ENCODE assay signal across 8 mouse cellular contexts in the genomic region with DNA sequence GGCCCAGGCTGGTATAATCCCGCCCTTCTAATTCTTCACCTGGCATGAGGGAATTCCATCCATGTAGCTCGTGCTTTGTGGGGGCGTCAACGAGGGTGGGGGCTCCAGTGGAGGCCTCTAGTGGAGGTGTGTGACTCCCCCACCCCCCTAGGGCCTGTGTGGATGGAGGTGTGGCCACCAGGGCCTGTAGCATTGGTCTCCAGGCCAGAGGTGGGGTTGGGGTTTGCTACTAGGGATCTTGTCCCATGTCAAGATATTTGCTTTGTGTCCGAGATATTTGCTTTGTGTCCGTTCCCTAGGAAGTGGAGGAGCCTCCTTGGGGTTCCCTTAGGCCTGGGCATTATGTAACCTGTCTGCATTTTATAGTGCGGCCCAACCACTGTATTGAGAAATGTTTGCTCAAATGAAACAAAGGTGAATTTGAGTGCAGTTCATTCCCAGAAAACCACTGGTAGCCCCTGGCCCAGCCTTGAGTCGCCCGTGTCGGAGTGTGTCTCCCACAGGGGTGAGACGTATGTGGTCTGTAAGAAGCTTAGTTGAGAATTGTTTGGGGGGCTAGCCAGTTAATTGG. TPM values are rescaled to one million over a fixed set of nuclear protein-coding genes. Genes with fewer than 3 reads are reported as not detected.
A peak's percentile ranks its signal among the peaks of the same experiment; 100 is the strongest.
DNase-seq lines count a peak whose midpoint lies in the region; ATAC-seq and TF ChIP-seq lines count a peak whose summit lies in the region.

No protein-coding gene starts in this region.

- DNase-seq in forebrain, embryonic 10.5 days (ENCODE audit: extremely low spot score, low spot score) = no peak
- DNase-seq in kidney, postnatal 0 days (ENCODE audit: low spot score) = no peak
- peak; percentile 79 for DNase-seq in lung, postnatal 25 days (ENCODE audit: low spot score)
- DNase-seq in layer of hippocampus, postnatal 36 days = no peak
- no peak for DNase-seq in frontal cortex, postnatal 14 days (ENCODE audit: low spot score in 2 of 2)

- ATAC-seq in megakaryocyte, adult 5-6 weeks (ENCODE audit: poor library complexity, severe bottlenecking) = no peak
- ATAC-seq in kidney, postnatal 0 days (replicated peaks; ENCODE audit: low FRiP score, low read depth) = no peak
- no peak for ATAC-seq in megakaryocyte progenitor cell, adult 5-6 weeks (replicated peaks; ENCODE audit: poor library complexity)

- H3K36me3 ChIP-seq in megakaryocyte, embryonic 14.5 days (replicated peaks; ENCODE audit: low read length) = peaks cover 40% of the 10 kb centered on the region
- H3K36me3 ChIP-seq in forebrain, embryonic 10.5 days (replicated peaks) = peaks cover 8% of the 10 kb centered on the region
- H3K36me3 ChIP-seq in kidney, postnatal 0 days (ENCODE audit: insufficient read depth, low read length) = no peaks in the 10 kb centered on the region

- peak overlapping the region; percentile 88 for H3K4me2 ChIP-seq in kidney, postnatal 0 days (ENCODE audit: low read length)

- peak; percentile 16; the same call in 1 of the 2 replicates for TF ChIP-seq CTCF in kidney, postnatal 0 days (IDR thresholded peaks at IDR 0.05; ENCODE audit: low read depth)

- H3K9me3 ChIP-seq in megakaryocyte, embryonic 14.5 days = no peaks in the 10 kb centered on the region
- H3K9me3 ChIP-seq in forebrain, embryonic 10.5 days = no peaks in the 10 kb centered on the region
- H3K9me3 ChIP-seq in kidney, postnatal 0 days (replicated peaks; ENCODE audit: low read length) = no peaks in the 10 kb centered on the region

- peaks cover 76% of the 10 kb centered on the region for H3K4me1 ChIP-seq in megakaryocyte, embryonic 14.5 days
- H3K4me1 ChIP-seq in forebrain, embryonic 10.5 days = peaks cover 68% of the 10 kb centered on the region
- H3K4me1 ChIP-seq in kidney, postnatal 0 days (replicated peaks; ENCODE audit: insufficient read depth, low read length) = peaks cover 42% of the 10 kb centered on the region

- H3K4me3 ChIP-seq in megakaryocyte, embryonic 14.5 days (replicated peaks) = peak overlapping the region; percentile 100
- H3K4me3 ChIP-seq in forebrain, embryonic 10.5 days = peak overlapping the region; percentile 94
- peak overlapping the region; percentile 86 for H3K4me3 ChIP-seq in kidney, postnatal 0 days (replicated peaks; ENCODE audit: low read depth, low read length)

- peak overlapping the region; percentile 95 for H3K27ac ChIP-seq in forebrain, embryonic 10.5 days
- peak overlapping the region; percentile 82 for H3K27ac ChIP-seq in kidney, postnatal 0 days

- H3K9ac ChIP-seq in kidney, postnatal 0 days (ENCODE audit: low read depth, low read length) = peak overlapping the region; percentile 96

- H3K27me3 ChIP-seq in megakaryocyte, embryonic 14.5 days (replicated peaks) = no peaks in the 10 kb centered on the region
- peaks cover 6% of the 10 kb centered on the region for H3K27me3 ChIP-seq in forebrain, embryonic 10.5 days (ENCODE audit: poor library complexity, severe bottlenecking)
- H3K27me3 ChIP-seq in kidney, postnatal 0 days (ENCODE audit: insufficient read depth, low read length) = no peaks in the 10 kb centered on the region

- 79% methylated on average over 11 of the region's 11 CpGs for WGBS in forebrain, embryonic 10.5 days
- WGBS in kidney, postnatal 0 days = 47% methylated on average over 11 of the region's 11 CpGs

RNA-seq across cellular contexts. Expression of gene Cmip, which starts 2.7 kb away (rescaled TPM):
- 92.3 and 120 TPM in 2 replicates for polyA plus RNA-seq in megakaryocyte, embryonic 14.5 days (2012; ENCODE audit: insufficient read depth, low replicate concordance)
- 58.4 and 60.3 TPM in 2 replicates for total RNA-seq in megakaryocyte, adult 5-6 weeks (2015)
- total RNA-seq in megakaryocyte, adult 5-6 weeks (2017) = 22.7 and 26.5 TPM in 2 replicates
- polyA plus RNA-seq in forebrain, embryonic 10.5 days (2016; fragmentation: Nextera tagmentation; extraction: Ambion mirVana) = 8.0 and 9.8 TPM in 2 replicates
- 31.3 and 36.8 TPM in 2 replicates for polyA plus RNA-seq in kidney, postnatal 0 days (2015; fragmentation: Nextera tagmentation; extraction: Ambion mirVana)
- total RNA-seq in layer of hippocampus, postnatal 36 days (2021) = 100 to 1,000 TPM; 278 to 289 TPM
- 36.5 and 37.5 TPM in 2 replicates for total RNA-seq in megakaryocyte progenitor cell, adult 5-6 weeks (2015)
- 9.5 TPM in 2 replicates for total RNA-seq in megakaryocyte progenitor cell, adult 5-6 weeks (2017)

Comparison
In these comparisons a context has a peak if more than half of its experiments do, and no peak if none do; other contexts are left out.
1. RNA of gene Cmip, which starts 2.7 kb away (total RNA-seq): 278 to 289 TPM in layer of hippocampus, postnatal 36 days; 22.7 to 60.3 TPM in megakaryocyte, adult 5-6 weeks and 9.5 to 37.5 TPM in megakaryocyte progenitor cell, adult 5-6 weeks; every median in the first group is over 4 times any median in the second.
2. Peak in every context shown above with its lines, with median percentiles within 50 percentile points of each other: H3K4me3 ChIP-seq.